Mouse (Mus musculus) C2C12 (cell line): Measurements from ENCODE around the gene Rwdd4a.

Experiments
- CTCF ChIP-seq: IDR thresholded peaks from one replicate; pipeline ENCODE4 v1.5.1; 2011; ENCODE audit not compliant: control insufficient read depth, insufficient read depth, insufficient read length
- MAX ChIP-seq: IDR thresholded peaks from one replicate; pipeline ENCODE4 v1.6.1; 2011; ENCODE audit warnings: mild to moderate bottlenecking, control low read depth
- MYOD1 ChIP-seq: IDR thresholded peaks from one replicate; pipeline ENCODE4 v1.6.1; 2011; ENCODE audit warnings: low read depth; ENCODE audit not compliant: control insufficient read depth, insufficient read length

DNA sequence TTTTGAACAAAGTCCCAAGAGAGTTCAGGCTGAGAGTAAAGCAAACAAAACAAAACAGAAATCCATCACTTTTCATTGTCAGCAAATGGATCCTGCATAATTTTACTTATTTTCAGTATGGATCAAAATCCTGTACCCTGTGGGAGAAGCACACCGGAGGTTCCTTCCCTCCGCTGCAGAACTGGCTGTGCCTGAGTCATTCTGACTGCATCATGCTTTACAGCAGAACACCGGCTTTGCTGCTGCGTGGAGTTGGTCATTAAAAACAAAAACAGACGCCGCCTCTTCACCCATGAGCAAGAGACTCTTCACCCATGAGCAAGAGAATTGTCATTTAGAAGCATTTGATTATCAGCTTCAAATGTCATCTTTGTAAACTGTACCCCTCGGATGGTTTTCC lies 27.3 kb downstream of the Rwdd4a start:
- no peak for TF ChIP-seq CTCF
- TF ChIP-seq MYOD1: no peak
- TF ChIP-seq MAX: no peak
